Comparison of ENCODE assay signal across 10 mouse cellular contexts in genomic region chr5:28859604-28860371, GRCm38 (mm10).
DNase-seq lines count a peak whose midpoint lies in the region; ATAC-seq and TF ChIP-seq lines count a peak whose summit lies in the region.
"Had no signal": no experiment of that assay in that cellular context is flagged by ENCODE, and none has a peak within 500 bp of the region (broad histone marks: within the 10 kb centered on the region; RNA-seq: fewer than 3 reads in every experiment).

No protein-coding gene starts in this region.

- no peaks in the 10 kb centered on the region for H3K36me3 ChIP-seq in forebrain, embryonic 14.5 days (ENCODE audit: control insufficient read depth, insufficient read depth, low read length)
- H3K36me3 ChIP-seq in neural tube, embryonic 11.5 days (ENCODE audit: control insufficient read depth, insufficient read depth, low read length) = no peaks in the 10 kb centered on the region
- no peaks in the 10 kb centered on the region for H3K36me3 ChIP-seq in intestine, postnatal 0 days (ENCODE audit: control insufficient read depth, insufficient read depth)
- H3K36me3 ChIP-seq: embryonic facial prominence, embryonic 13.5 days had no signal

- H3K9me3 ChIP-seq in forebrain, embryonic 14.5 days (replicated peaks; ENCODE audit: control insufficient read depth, low read length) = no peaks in the 10 kb centered on the region
- H3K9me3 ChIP-seq in neural tube, embryonic 11.5 days (ENCODE audit: control insufficient read depth, low read length) = no peaks in the 10 kb centered on the region
- no peaks in the 10 kb centered on the region for H3K9me3 ChIP-seq in intestine, postnatal 0 days (ENCODE audit: control insufficient read depth)
- H3K9me3 ChIP-seq: embryonic facial prominence, embryonic 13.5 days had no signal

- H3K27ac ChIP-seq in forebrain, embryonic 14.5 days (ENCODE audit: low read depth, low read length) = peak overlapping the region; percentile 75
- H3K27ac ChIP-seq in neural tube, embryonic 11.5 days (ENCODE audit: low read depth, low read length) = no peak overlapping the region
- H3K27ac ChIP-seq in intestine, postnatal 0 days (ENCODE audit: low read depth, low read length) = no peak overlapping the region
- H3K27ac ChIP-seq: embryonic facial prominence, embryonic 13.5 days had no signal

- TF ChIP-seq CTCF in intestine, postnatal 0 days (IDR thresholded peaks at IDR 0.05; ENCODE audit: low read depth) = no peak

- DNase-seq in cerebellum, postnatal 14 days = peak; percentile 34 to 53
- peak; percentile 89 for DNase-seq in forebrain, embryonic 14.5 days (ENCODE audit: low spot score)
- peak; percentile 41 to 67 for DNase-seq in layer of hippocampus, postnatal 14 days (ENCODE audit: low spot score in 2 of 2)
- DNase-seq in neural tube, embryonic 11.5 days (ENCODE audit: low spot score) = peak; percentile 31
- DNase-seq in ovary, postnatal 14 days (ENCODE audit: low spot score) = no peak
- DNase-seq in c-Kit-positive CD71-positive TER-119-positive erythroid progenitor cells, embryonic 14.5 days (ENCODE audit: low spot score) = no peak
- DNase-seq in Muller cell, postnatal 12 days (ENCODE audit: inconsistent ontology term) = no peak

- H3K9ac ChIP-seq in forebrain, embryonic 14.5 days (ENCODE audit: low read length) = 0 out of 2 replicates have a peak overlapping the region, but pooled peaks have one; percentile 25
- no peak overlapping the region for H3K9ac ChIP-seq in neural tube, embryonic 11.5 days (ENCODE audit: low read length)
- no peak overlapping the region for H3K9ac ChIP-seq in intestine, postnatal 0 days (ENCODE audit: low read depth, low read length)
- H3K9ac ChIP-seq: embryonic facial prominence, embryonic 13.5 days had no signal

- WGBS in forebrain, embryonic 14.5 days = 43% methylated on average over 9 of the region's 9 CpGs
- 72% methylated on average over 9 of the region's 9 CpGs for WGBS in neural tube, embryonic 11.5 days
- WGBS in intestine, postnatal 0 days = 69% methylated on average over 9 of the region's 9 CpGs

- no peaks in the 10 kb centered on the region for H3K27me3 ChIP-seq in forebrain, embryonic 14.5 days (replicated peaks; ENCODE audit: control insufficient read depth, insufficient read depth, low read length)
- H3K27me3 ChIP-seq in neural tube, embryonic 11.5 days (ENCODE audit: control insufficient read depth, insufficient read depth, low read length) = no peaks in the 10 kb centered on the region
- H3K27me3 ChIP-seq in intestine, postnatal 0 days (replicated peaks; ENCODE audit: control insufficient read depth, insufficient read depth, low read length) = no peaks in the 10 kb centered on the region
- H3K27me3 ChIP-seq: embryonic facial prominence, embryonic 13.5 days had no signal

- ATAC-seq in forebrain, embryonic 14.5 days = peak; percentile 85
- ATAC-seq in neural tube, embryonic 11.5 days (ENCODE audit: insufficient read depth, low FRiP score, low TSS enrichment) = no peak
- ATAC-seq in intestine, postnatal 0 days = no peak
- ATAC-seq: Patski had no signal

- H3K4me2 ChIP-seq in forebrain, embryonic 14.5 days (ENCODE audit: low read length) = no peak overlapping the region
- H3K4me2 ChIP-seq in neural tube, embryonic 11.5 days (ENCODE audit: low read depth) = no peak overlapping the region
- H3K4me2 ChIP-seq in intestine, postnatal 0 days (replicated peaks; ENCODE audit: low read depth) = no peak overlapping the region
- H3K4me2 ChIP-seq: embryonic facial prominence, embryonic 13.5 days had no signal

- no peak overlapping the region for H3K4me3 ChIP-seq in forebrain, embryonic 14.5 days (ENCODE audit: low read depth, low read length)
- no peak overlapping the region for H3K4me3 ChIP-seq in neural tube, embryonic 11.5 days (ENCODE audit: low read depth, low read length)
- H3K4me3 ChIP-seq in intestine, postnatal 0 days (ENCODE audit: low read depth, low read length) = no peak overlapping the region
- H3K4me3 ChIP-seq: embryonic facial prominence, embryonic 13.5 days had no signal

- H3K4me1 ChIP-seq in forebrain, embryonic 14.5 days (ENCODE audit: control insufficient read depth, insufficient read depth, low read length) = peaks cover 14% of the 10 kb centered on the region
- H3K4me1 ChIP-seq in neural tube, embryonic 11.5 days (ENCODE audit: control insufficient read depth, insufficient read depth, low read length) = 0 out of 2 replicates have a peak, but pooled peaks cover 4% of the 10 kb centered on the region
- H3K4me1 ChIP-seq in intestine, postnatal 0 days (replicated peaks; ENCODE audit: control insufficient read depth, insufficient read depth, low read length) = no peaks in the 10 kb centered on the region
- H3K4me1 ChIP-seq: embryonic facial prominence, embryonic 13.5 days had no signal

Comparison
In these comparisons a context has a peak if more than half of its experiments do, and no peak if none do; other contexts are left out.
1. DNase-seq: peak in cerebellum, postnatal 14 days (2 of 2), forebrain, embryonic 14.5 days (single experiment), layer of hippocampus, postnatal 14 days (2 of 2) and neural tube, embryonic 11.5 days (single experiment); none in ovary, postnatal 14 days (single experiment), c-Kit-positive CD71-positive TER-119-positive erythroid progenitor cells, embryonic 14.5 days (single experiment) and Muller cell, postnatal 12 days (single experiment).